Mouse (Mus musculus) intestine, embryonic 14.5 days (tissue): ENCODE measurements around the gene Ints1. TPM values are rescaled to one million over a fixed set of nuclear protein-coding genes. Genes with fewer than 3 reads are reported as not detected.

Experiments used
- ATAC-seq: fragments of 200-750 bp; cut with Nextera tagmentation; replicated peaks from 2 replicates; pipeline ENCODE4 v1.8.0; 2017; ENCODE audit warnings: low read depth, moderate number of reproducible peaks, moderate TSS enrichment, moderate library complexity; ENCODE audit not compliant: low FRiP score, low TSS enrichment
- DNase-seq: peaks from one replicate; pipeline ENCODE4 v3.0.0-alpha.2; 2018; ENCODE audit warnings: low spot score
- H3K27ac ChIP-seq: fragments of 300-500 bp; sonication (generic); 2 replicates; pipeline ENCODE4 v1.5.1; 2014; ENCODE audit warnings: low read depth, mild to moderate bottlenecking, control low read depth
- H3K27me3 ChIP-seq: fragments of 300-500 bp; sonication (generic); replicated peaks from 2 replicates; pipeline ENCODE4 v1.6.1; 2014; ENCODE audit warnings: low read length, control low read depth; ENCODE audit not compliant: control insufficient read depth, insufficient read depth
- H3K36me3 ChIP-seq: fragments of 300-500 bp; sonication (generic); 2 replicates; pipeline ENCODE4 v1.6.1; 2014; ENCODE audit warnings: low read length, control low read depth; ENCODE audit not compliant: control insufficient read depth, insufficient read depth
- H3K4me1 ChIP-seq: fragments of 300-500 bp; sonication (generic); replicated peaks from 2 replicates; pipeline ENCODE4 v1.6.1; 2014; ENCODE audit warnings: low read length, control low read depth, mixed read lengths; ENCODE audit not compliant: control insufficient read depth, insufficient read depth
- H3K4me2 ChIP-seq: fragments of 300-500 bp; sonication (generic); 2 replicates; pipeline ENCODE4 v1.6.1; 2014; ENCODE audit warnings: low read length
- H3K4me3 ChIP-seq: fragments of 300-500 bp; sonication (generic); 2 replicates; pipeline ENCODE4 v1.5.1; 2014; ENCODE audit warnings: low read depth, low read length, control low read depth, mixed read lengths
- H3K9ac ChIP-seq: fragments of 300-500 bp; sonication (generic); 2 replicates; pipeline ENCODE4 v1.6.1; 2014; ENCODE audit warnings: mild to moderate bottlenecking, low read length
- H3K9me3 ChIP-seq: fragments of 300-500 bp; sonication (generic); 2 replicates; pipeline ENCODE4 v1.6.1; 2016; ENCODE audit warnings: low read length, control low read depth; ENCODE audit not compliant: control insufficient read depth
- WGBS: fragments of 180-500 bp; shearing (Covaris S2); extraction: QIAGEN DNeasy Blood & Tissue Kit; methylation state at CpG from one replicate; pipeline ENCODE4 v1.1.7; 2014; 5-methylcytosine and 5-hydroxymethylcytosine counted together
- polyA plus RNA-seq: library from polyadenylated mRNA; unstranded; fragments of >200 nt; fragmentation: Nextera tagmentation; extraction: Ambion mirVana; gene quantifications from 2 replicates; pipeline ENCODE4 v1.2.1, GENCODE M21; 2014

Gene Ints1
- polyA plus RNA-seq, 1 experiment from 2014 or later, result 42.5 TPM

- no peak overlapping the region for H3K9ac ChIP-seq
- ATAC-seq (peak; percentile 71), DNase-seq (no peak)
- H3K4me2 ChIP-seq, result peak overlapping the region; percentile 24
- WGBS, result 9% methylated on average over 6 of the region's 6 CpGs
- no peak overlapping the region for H3K4me3 ChIP-seq
- peak overlapping the region; percentile 43 for H3K27ac ChIP-seq
- H3K36me3 ChIP-seq, result peaks cover 18% of the 10 kb centered on the region
- no peaks in the 10 kb centered on the region for H3K27me3 ChIP-seq
- H3K4me1 ChIP-seq, result 0 out of 2 replicates have a peak, but pooled peaks cover 13% of the 10 kb centered on the region
- no peaks in the 10 kb centered on the region for H3K9me3 ChIP-seq
These were observed 28.7 kb upstream of the Ints1 start for GRCm38 (mm10) chr5:139804107-139804551.

GRCm38 (mm10) chr5:139803601-139804102, 28.2 kb upstream of the Ints1 start:
- Histone ChIP-seq H3K4me3 (no peak overlapping the region), H3K27ac (no peak overlapping the region), H3K4me1 (0 out of 2 replicates have a peak, but pooled peaks cover 13% of the 10 kb centered on the region), H3K4me2 (peak overlapping the region; percentile 24), H3K9me3 (no peaks in the 10 kb centered on the region), H3K9ac (no peak overlapping the region), H3K27me3 (no peaks in the 10 kb centered on the region), H3K36me3 (peaks cover 18% of the 10 kb centered on the region)
- ATAC-seq (peak; percentile 29), DNase-seq (no peak)
- WGBS, result 16% methylated on average over 12 of the region's 12 CpGs

- WGBS, result 69% methylated on average over 8 of the region's 8 CpGs
- Histone ChIP-seq H3K27me3 (no peaks in the 10 kb centered on the region), H3K9me3 (no peaks in the 10 kb centered on the region), H3K4me1 (peaks cover 18% of the 10 kb centered on the region), H3K4me2 (no peak overlapping the region), H3K27ac (no peak overlapping the region), H3K4me3 (no peak overlapping the region), H3K36me3 (peaks cover 18% of the 10 kb centered on the region), H3K9ac (no peak overlapping the region)
- DNase-seq (no peak), ATAC-seq (no peak)
These were observed 27.7 kb upstream of the Ints1 start for GRCm38 (mm10) chr5:139803165-139803564.

- Histone ChIP-seq H3K36me3 (peaks cover 18% of the 10 kb centered on the region), H3K27me3 (no peaks in the 10 kb centered on the region)
- 90% methylated on average over 10 of the region's 10 CpGs for WGBS
These were observed 26.4 kb upstream of the Ints1 start for GRCm38 (mm10) chr5:139801880-139802279.

GRCm38 (mm10) chr5:139801231-139801630, 25.8 kb upstream of the Ints1 start:
- DNase-seq, result no peak
- no peak overlapping the region for H3K9ac ChIP-seq
- WGBS, result 94% methylated on average over 8 of the region's 8 CpGs
- ATAC-seq, result no peak
- H3K27me3 ChIP-seq, result no peaks in the 10 kb centered on the region
- no peak overlapping the region for H3K4me3 ChIP-seq
- no peak overlapping the region for H3K27ac ChIP-seq
- no peak overlapping the region for H3K4me2 ChIP-seq
- H3K9me3 ChIP-seq, result no peaks in the 10 kb centered on the region
- H3K36me3 ChIP-seq, result peaks cover 18% of the 10 kb centered on the region
- peaks cover 37% of the 10 kb centered on the region for H3K4me1 ChIP-seq

More at GRCm38 (mm10) chr5:139801880-139802279, 26.4 kb upstream of the Ints1 start:
- Histone ChIP-seq H3K4me1 (peaks cover 31% of the 10 kb centered on the region), H3K4me2 (no peak overlapping the region), H3K9ac (no peak overlapping the region), H3K27ac (no peak overlapping the region), H3K4me3 (no peak overlapping the region), H3K9me3 (no peaks in the 10 kb centered on the region)
- ATAC-seq, result no peak
- no peak for DNase-seq

- WGBS, result 93% methylated on average over 33 of the region's 33 CpGs
These were observed 24.5 kb upstream of the Ints1 start for GRCm38 (mm10) chr5:139799801-139800590.

GRCm38 (mm10) chr5:139799041-139799440, 23.6 kb upstream of the Ints1 start:
- no peak overlapping the region for H3K9ac ChIP-seq
- H3K27me3 ChIP-seq, result no peaks in the 10 kb centered on the region
- ATAC-seq (no peak), DNase-seq (no peak)
- H3K27ac ChIP-seq, result no peak overlapping the region
- H3K4me2 ChIP-seq, result no peak overlapping the region
- WGBS, result 92% methylated on average over 8 of the region's 9 CpGs
- H3K4me3 ChIP-seq, result no peak overlapping the region
- H3K9me3 ChIP-seq, result no peaks in the 10 kb centered on the region
- H3K36me3 ChIP-seq, result peaks cover 18% of the 10 kb centered on the region
- H3K4me1 ChIP-seq, result peaks cover 44% of the 10 kb centered on the region

More at GRCm38 (mm10) chr5:139799801-139800590, 24.5 kb upstream of the Ints1 start:
- Histone ChIP-seq H3K4me3 (no peak overlapping the region), H3K27me3 (no peaks in the 10 kb centered on the region), H3K9me3 (no peaks in the 10 kb centered on the region), H3K9ac (no peak overlapping the region), H3K36me3 (peaks cover 18% of the 10 kb centered on the region), H3K27ac (no peak overlapping the region), H3K4me1 (peaks cover 43% of the 10 kb centered on the region), H3K4me2 (no peak overlapping the region)
- DNase-seq, result no peak
- ATAC-seq, result no peak

- H3K27ac ChIP-seq, result peak overlapping the region; percentile 34; the same call in 1 of the 2 replicates
- H3K36me3 ChIP-seq, result peaks cover 18% of the 10 kb centered on the region
- peak overlapping the region; percentile 1; the same call in 1 of the 2 replicates for H3K9ac ChIP-seq
- H3K9me3 ChIP-seq, result no peaks in the 10 kb centered on the region
- DNase-seq (no peak), ATAC-seq (no peak)
- H3K27me3 ChIP-seq, result no peaks in the 10 kb centered on the region
- H3K4me1 ChIP-seq, result peaks cover 43% of the 10 kb centered on the region
- peak overlapping the region; percentile 26; the same call in 1 of the 2 replicates for H3K4me2 ChIP-seq
- H3K4me3 ChIP-seq, result no peak overlapping the region
- WGBS, result 42% methylated on average over 12 of the region's 12 CpGs
These were observed 22.9 kb upstream of the Ints1 start for GRCm38 (mm10) chr5:139798168-139798900.
